Mouse (Mus musculus) CH12.LX (cell line): ENCODE data around the gene Kcnn4.

Source experiments
- CTCF ChIP-seq, 2 experiments: IDR thresholded peaks in 1 of 2; conservative IDR thresholded peaks in 1 of 2; 2 replicates each; pipeline ENCODE4 v1.5.1; 2011 to 2012; ENCODE audit warnings: low read depth in 2 of 2, low read length in 2 of 2, improper control_type of control experiment in 1 of 2, inconsistent platforms in 1 of 2, mild to moderate bottlenecking in 1 of 2, moderate library complexity in 1 of 2
- MAFK ChIP-seq: IDR thresholded peaks from 2 replicates; pipeline ENCODE4 v1.6.1; 2011; ENCODE audit warnings: low read length, improper control_type of control experiment; ENCODE audit not compliant: insufficient replicate concordance
- POLR2A ChIP-seq: IDR thresholded peaks from 2 replicates; pipeline ENCODE4 v1.6.1; 2011; ENCODE audit warnings: low read depth, mild to moderate bottlenecking, improper control_type of control experiment, low read length
- USF1 ChIP-seq: IDR thresholded peaks from 2 replicates; pipeline ENCODE4 v1.6.1; 2014; ENCODE audit warnings: low read depth, mild to moderate bottlenecking, inconsistent platforms, low read length, improper control_type of control experiment

DNA sequence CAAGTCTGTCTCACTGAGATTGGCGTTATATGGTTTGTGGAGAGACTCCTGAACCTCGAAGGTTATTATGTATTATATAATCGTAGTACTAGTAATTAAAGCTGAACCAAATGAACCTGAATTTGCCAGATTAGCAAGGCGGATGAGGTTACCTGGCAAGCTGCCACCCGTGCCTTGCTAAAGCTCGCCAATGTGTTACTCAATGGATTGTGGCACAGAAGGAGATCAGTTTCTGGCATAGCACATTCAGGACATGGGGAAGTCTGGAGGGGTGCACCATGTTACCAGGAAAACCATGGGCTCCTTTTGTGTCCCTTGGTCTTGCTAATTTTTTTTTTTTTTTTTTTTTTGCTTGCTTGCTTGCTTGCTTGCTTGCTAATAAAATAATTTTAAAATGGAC, 44.9 kb upstream of the Kcnn4 start:
- no peak for TF ChIP-seq CTCF (conservative IDR thresholded peaks at IDR 0.05 in 1 of 2, IDR thresholded peaks at IDR 0.05 in 1 of 2; ENCODE audit: low read depth in 2 of 2, low read length in 2 of 2)
- TF ChIP-seq POLR2A: no peak
- no peak for TF ChIP-seq MAFK
- no peak for TF ChIP-seq USF1
